Mouse (Mus musculus) intestine, embryonic 14.5 days (tissue): ENCODE measurements around the gene Exoc4. TPM values are rescaled to one million over a fixed set of nuclear protein-coding genes. Genes with fewer than 3 reads are reported as not detected.

ENCODE experiments used
- ATAC-seq: fragments of 200-750 bp; cut with Nextera tagmentation; replicated peaks from 2 replicates; pipeline ENCODE4 v1.8.0; 2017; ENCODE audit warnings: low read depth, moderate number of reproducible peaks, moderate TSS enrichment, moderate library complexity; ENCODE audit not compliant: low FRiP score, low TSS enrichment
- DNase-seq: peaks from one replicate; pipeline ENCODE4 v3.0.0-alpha.2; 2018; ENCODE audit warnings: low spot score
- H3K27ac ChIP-seq: fragments of 300-500 bp; sonication (generic); 2 replicates; pipeline ENCODE4 v1.5.1; 2014; ENCODE audit warnings: low read depth, mild to moderate bottlenecking, control low read depth
- H3K27me3 ChIP-seq: fragments of 300-500 bp; sonication (generic); replicated peaks from 2 replicates; pipeline ENCODE4 v1.6.1; 2014; ENCODE audit warnings: low read length, control low read depth; ENCODE audit not compliant: control insufficient read depth, insufficient read depth
- H3K36me3 ChIP-seq: fragments of 300-500 bp; sonication (generic); 2 replicates; pipeline ENCODE4 v1.6.1; 2014; ENCODE audit warnings: low read length, control low read depth; ENCODE audit not compliant: control insufficient read depth, insufficient read depth
- H3K4me1 ChIP-seq: fragments of 300-500 bp; sonication (generic); replicated peaks from 2 replicates; pipeline ENCODE4 v1.6.1; 2014; ENCODE audit warnings: low read length, control low read depth, mixed read lengths; ENCODE audit not compliant: control insufficient read depth, insufficient read depth
- H3K4me2 ChIP-seq: fragments of 300-500 bp; sonication (generic); 2 replicates; pipeline ENCODE4 v1.6.1; 2014; ENCODE audit warnings: low read length
- H3K4me3 ChIP-seq: fragments of 300-500 bp; sonication (generic); 2 replicates; pipeline ENCODE4 v1.5.1; 2014; ENCODE audit warnings: low read depth, low read length, control low read depth, mixed read lengths
- H3K9ac ChIP-seq: fragments of 300-500 bp; sonication (generic); 2 replicates; pipeline ENCODE4 v1.6.1; 2014; ENCODE audit warnings: mild to moderate bottlenecking, low read length
- H3K9me3 ChIP-seq: fragments of 300-500 bp; sonication (generic); 2 replicates; pipeline ENCODE4 v1.6.1; 2016; ENCODE audit warnings: low read length, control low read depth; ENCODE audit not compliant: control insufficient read depth
- WGBS: fragments of 180-500 bp; shearing (Covaris S2); extraction: QIAGEN DNeasy Blood & Tissue Kit; methylation state at CpG from one replicate; pipeline ENCODE4 v1.1.7; 2014; 5-methylcytosine and 5-hydroxymethylcytosine counted together
- polyA plus RNA-seq: library from polyadenylated mRNA; unstranded; fragments of >200 nt; fragmentation: Nextera tagmentation; extraction: Ambion mirVana; gene quantifications from 2 replicates; pipeline ENCODE4 v1.2.1, GENCODE M21; 2014

Exoc4 gene
- polyA plus RNA-seq, 1 experiment from 2014 or later = 29.9 TPM

- H3K4me1 ChIP-seq = no peaks in the 10 kb centered on the region
- ATAC-seq (no peak), DNase-seq (no peak)
- no peaks in the 10 kb centered on the region for H3K36me3 ChIP-seq
- no peaks in the 10 kb centered on the region for H3K9me3 ChIP-seq
- 45% methylated on average over 2 of the region's 2 CpGs for WGBS
- no peaks in the 10 kb centered on the region for H3K27me3 ChIP-seq
- no peak overlapping the region for H3K9ac ChIP-seq
- no peak overlapping the region for H3K4me3 ChIP-seq
- no peak overlapping the region for H3K27ac ChIP-seq
- H3K4me2 ChIP-seq = no peak overlapping the region
These were observed 643.3 kb downstream of the Exoc4 start for GRCm38 (mm10) chr6:33892142-33892541.

GRCm38 (mm10) chr6:33899973-33900372 lies 651.1 kb downstream of the Exoc4 start:
- H3K9me3 ChIP-seq = no peaks in the 10 kb centered on the region
- H3K27me3 ChIP-seq = no peaks in the 10 kb centered on the region
- no peaks in the 10 kb centered on the region for H3K4me1 ChIP-seq
- H3K9ac ChIP-seq = no peak overlapping the region
- H3K27ac ChIP-seq = no peak overlapping the region
- no peak overlapping the region for H3K4me2 ChIP-seq
- DNase-seq (no peak), ATAC-seq (no peak)
- WGBS = 86% methylated on average over 5 of the region's 5 CpGs
- H3K4me3 ChIP-seq = no peak overlapping the region
- H3K36me3 ChIP-seq = no peaks in the 10 kb centered on the region

GRCm38 (mm10) chr6:33900615-33901014 lies 651.7 kb downstream of the Exoc4 start:
- H3K27ac ChIP-seq = no peak overlapping the region
- WGBS = 76% methylated on average over 4 of the region's 4 CpGs
- H3K4me1 ChIP-seq = no peaks in the 10 kb centered on the region
- H3K9me3 ChIP-seq = no peaks in the 10 kb centered on the region
- no peak overlapping the region for H3K9ac ChIP-seq
- DNase-seq (no peak), ATAC-seq (no peak)
- no peak overlapping the region for H3K4me3 ChIP-seq
- H3K27me3 ChIP-seq = no peaks in the 10 kb centered on the region
- H3K36me3 ChIP-seq = no peaks in the 10 kb centered on the region
- no peak overlapping the region for H3K4me2 ChIP-seq

GRCm38 (mm10) chr6:33905099-33905498 lies 656.2 kb downstream of the Exoc4 start:
- H3K9me3 ChIP-seq = no peaks in the 10 kb centered on the region
- no peak overlapping the region for H3K27ac ChIP-seq
- no peaks in the 10 kb centered on the region for H3K4me1 ChIP-seq
- ATAC-seq = no peak
- 72% methylated on average over 1 of the region's 1 CpGs for WGBS
- H3K4me3 ChIP-seq = no peak overlapping the region
- DNase-seq = no peak
- H3K4me2 ChIP-seq = no peak overlapping the region
- H3K27me3 ChIP-seq = no peaks in the 10 kb centered on the region
- no peak overlapping the region for H3K9ac ChIP-seq
- no peaks in the 10 kb centered on the region for H3K36me3 ChIP-seq

GRCm38 (mm10) chr6:33910671-33911070 lies 661.8 kb downstream of the Exoc4 start:
- Histone ChIP-seq H3K9ac (no peak overlapping the region), H3K36me3 (no peaks in the 10 kb centered on the region), H3K27ac (no peak overlapping the region), H3K4me3 (no peak overlapping the region), H3K4me1 (no peaks in the 10 kb centered on the region), H3K27me3 (no peaks in the 10 kb centered on the region), H3K4me2 (no peak overlapping the region), H3K9me3 (no peaks in the 10 kb centered on the region)
- ATAC-seq = no peak
- 72% methylated on average over 3 of the region's 3 CpGs for WGBS
- DNase-seq = no peak

GRCm38 (mm10) chr6:33913072-33913471 lies 664.2 kb downstream of the Exoc4 start:
- DNase-seq (no peak), ATAC-seq (no peak)
- no peaks in the 10 kb centered on the region for H3K9me3 ChIP-seq
- no peaks in the 10 kb centered on the region for H3K4me1 ChIP-seq
- no peak overlapping the region for H3K9ac ChIP-seq
- WGBS = 82% methylated on average over 5 of the region's 5 CpGs
- H3K4me3 ChIP-seq = no peak overlapping the region
- no peaks in the 10 kb centered on the region for H3K36me3 ChIP-seq
- H3K4me2 ChIP-seq = no peak overlapping the region
- no peak overlapping the region for H3K27ac ChIP-seq
- H3K27me3 ChIP-seq = no peaks in the 10 kb centered on the region

- Histone ChIP-seq H3K9ac (no peak overlapping the region), H3K9me3 (no peaks in the 10 kb centered on the region), H3K27ac (no peak overlapping the region), H3K4me3 (no peak overlapping the region), H3K4me2 (no peak overlapping the region), H3K4me1 (no peaks in the 10 kb centered on the region), H3K27me3 (no peaks in the 10 kb centered on the region), H3K36me3 (no peaks in the 10 kb centered on the region)
- ATAC-seq (no peak), DNase-seq (no peak)
- WGBS = 79% methylated on average over 8 of the region's 8 CpGs
These were observed 664.6 kb downstream of the Exoc4 start for GRCm38 (mm10) chr6:33913486-33913885.

GRCm38 (mm10) chr6:33913964-33914363 lies 665.1 kb downstream of the Exoc4 start:
- H3K4me2 ChIP-seq = no peak overlapping the region
- WGBS = 87% methylated on average over 4 of the region's 4 CpGs
- no peaks in the 10 kb centered on the region for H3K27me3 ChIP-seq
- H3K4me1 ChIP-seq = no peaks in the 10 kb centered on the region
- no peak for DNase-seq
- no peaks in the 10 kb centered on the region for H3K9me3 ChIP-seq
- H3K9ac ChIP-seq = no peak overlapping the region
- no peak for ATAC-seq
- H3K36me3 ChIP-seq = no peaks in the 10 kb centered on the region
- H3K27ac ChIP-seq = no peak overlapping the region
- H3K4me3 ChIP-seq = no peak overlapping the region

GRCm38 (mm10) chr6:33923571-33923970 lies 674.7 kb downstream of the Exoc4 start:
- ATAC-seq (no peak), DNase-seq (no peak)
- Histone ChIP-seq H3K4me1 (no peaks in the 10 kb centered on the region), H3K9ac (no peak overlapping the region), H3K4me2 (no peak overlapping the region), H3K4me3 (no peak overlapping the region), H3K36me3 (0 out of 2 replicates have a peak, but pooled peaks cover 8% of the 10 kb centered on the region), H3K27ac (no peak overlapping the region), H3K9me3 (no peaks in the 10 kb centered on the region), H3K27me3 (no peaks in the 10 kb centered on the region)
- 89% methylated on average over 2 of the region's 2 CpGs for WGBS
